Mouse (Mus musculus): ENCODE data around the gene Eya4. TPM values are rescaled to one million over a fixed set of nuclear protein-coding genes. Genes with fewer than 3 reads are reported as not detected.

Gene Eya4
- polyA plus RNA-seq, 1 experiment from 2014 or later, result 1.1 TPM

GRCm38 (mm10) chr10:23092517-23092916, 258.1 kb downstream of the Eya4 start:
- no peak overlapping the region for H3K4me2 ChIP-seq (ENCODE audit: low read depth, low read length)
- H3K36me3 ChIP-seq (ENCODE audit: control insufficient read depth, insufficient read depth), result no peaks in the 10 kb centered on the region
- no peak overlapping the region for H3K9ac ChIP-seq (ENCODE audit: low read length)
- no peaks in the 10 kb centered on the region for H3K9me3 ChIP-seq (replicated peaks; ENCODE audit: control insufficient read depth, low read length)
- no peak overlapping the region for H3K4me3 ChIP-seq (ENCODE audit: low read length)
- ATAC-seq (replicated peaks; ENCODE audit: extremely low read depth, insufficient read depth, low FRiP score), result no peak
- no peaks in the 10 kb centered on the region for H3K4me1 ChIP-seq (ENCODE audit: control insufficient read depth, insufficient read depth, low read length)
- no peak overlapping the region for H3K27ac ChIP-seq (ENCODE audit: low read length)
- no peaks in the 10 kb centered on the region for H3K27me3 ChIP-seq (ENCODE audit: control insufficient read depth, insufficient read depth, low read length)
- WGBS, result 64% methylated on average over 7 of the region's 7 CpGs

- Histone ChIP-seq H3K4me2 (ENCODE audit: low read depth, low read length) (no peak overlapping the region), H3K9me3 (replicated peaks; ENCODE audit: control insufficient read depth, low read length) (no peaks in the 10 kb centered on the region), H3K27ac (ENCODE audit: low read length) (no peak overlapping the region), H3K4me3 (ENCODE audit: low read length) (no peak overlapping the region), H3K36me3 (ENCODE audit: control insufficient read depth, insufficient read depth) (no peaks in the 10 kb centered on the region), H3K9ac (ENCODE audit: low read length) (no peak overlapping the region), H3K27me3 (ENCODE audit: control insufficient read depth, insufficient read depth, low read length) (no peaks in the 10 kb centered on the region), H3K4me1 (ENCODE audit: control insufficient read depth, insufficient read depth, low read length) (no peaks in the 10 kb centered on the region)
- 70% methylated on average over 3 of the region's 3 CpGs for WGBS
- no peak for ATAC-seq (replicated peaks; ENCODE audit: extremely low read depth, insufficient read depth, low FRiP score)
These were observed 259.0 kb downstream of the Eya4 start for GRCm38 (mm10) chr10:23091552-23091951.

- ATAC-seq (replicated peaks; ENCODE audit: extremely low read depth, insufficient read depth, low FRiP score), result no peak
- Histone ChIP-seq H3K4me2 (ENCODE audit: low read depth, low read length) (no peak overlapping the region), H3K36me3 (ENCODE audit: control insufficient read depth, insufficient read depth) (no peaks in the 10 kb centered on the region), H3K4me1 (ENCODE audit: control insufficient read depth, insufficient read depth, low read length) (no peaks in the 10 kb centered on the region), H3K27ac (ENCODE audit: low read length) (no peak overlapping the region), H3K27me3 (ENCODE audit: control insufficient read depth, insufficient read depth, low read length) (no peaks in the 10 kb centered on the region), H3K4me3 (ENCODE audit: low read length) (no peak overlapping the region), H3K9me3 (replicated peaks; ENCODE audit: control insufficient read depth, low read length) (no peaks in the 10 kb centered on the region), H3K9ac (ENCODE audit: low read length) (no peak overlapping the region)
- WGBS, result 64% methylated on average over 1 of the region's 1 CpGs
These were observed 260.3 kb downstream of the Eya4 start for GRCm38 (mm10) chr10:23090323-23090722.

GRCm38 (mm10) chr10:23089271-23089670, 261.3 kb downstream of the Eya4 start:
- ATAC-seq (replicated peaks; ENCODE audit: extremely low read depth, insufficient read depth, low FRiP score), result no peak
- no peaks in the 10 kb centered on the region for H3K9me3 ChIP-seq (replicated peaks; ENCODE audit: control insufficient read depth, low read length)
- H3K4me3 ChIP-seq (ENCODE audit: low read length), result no peak overlapping the region
- H3K4me1 ChIP-seq (ENCODE audit: control insufficient read depth, insufficient read depth, low read length), result no peaks in the 10 kb centered on the region
- H3K27ac ChIP-seq (ENCODE audit: low read length), result no peak overlapping the region
- H3K4me2 ChIP-seq (ENCODE audit: low read depth, low read length), result no peak overlapping the region
- no peaks in the 10 kb centered on the region for H3K27me3 ChIP-seq (ENCODE audit: control insufficient read depth, insufficient read depth, low read length)
- 77% methylated on average over 6 of the region's 6 CpGs for WGBS
- H3K36me3 ChIP-seq (ENCODE audit: control insufficient read depth, insufficient read depth), result no peaks in the 10 kb centered on the region
- H3K9ac ChIP-seq (ENCODE audit: low read length), result no peak overlapping the region

- 29% methylated on average over 3 of the region's 3 CpGs for WGBS
- no peak overlapping the region for H3K4me2 ChIP-seq (ENCODE audit: low read depth, low read length)
- H3K9me3 ChIP-seq (replicated peaks; ENCODE audit: control insufficient read depth, low read length), result no peaks in the 10 kb centered on the region
- no peak overlapping the region for H3K27ac ChIP-seq (ENCODE audit: low read length)
- no peak overlapping the region for H3K9ac ChIP-seq (ENCODE audit: low read length)
- H3K4me3 ChIP-seq (ENCODE audit: low read length), result no peak overlapping the region
- no peak for ATAC-seq (replicated peaks; ENCODE audit: extremely low read depth, insufficient read depth, low FRiP score)
- no peaks in the 10 kb centered on the region for H3K36me3 ChIP-seq (ENCODE audit: control insufficient read depth, insufficient read depth)
- no peaks in the 10 kb centered on the region for H3K4me1 ChIP-seq (ENCODE audit: control insufficient read depth, insufficient read depth, low read length)
- H3K27me3 ChIP-seq (ENCODE audit: control insufficient read depth, insufficient read depth, low read length), result no peaks in the 10 kb centered on the region
These were observed 261.8 kb downstream of the Eya4 start for GRCm38 (mm10) chr10:23088764-23089163.

- Histone ChIP-seq H3K9me3 (replicated peaks; ENCODE audit: control insufficient read depth, low read length) (no peaks in the 10 kb centered on the region), H3K9ac (ENCODE audit: low read length) (no peak overlapping the region), H3K4me1 (ENCODE audit: control insufficient read depth, insufficient read depth, low read length) (no peaks in the 10 kb centered on the region), H3K36me3 (ENCODE audit: control insufficient read depth, insufficient read depth) (no peaks in the 10 kb centered on the region), H3K27me3 (ENCODE audit: control insufficient read depth, insufficient read depth, low read length) (no peaks in the 10 kb centered on the region), H3K27ac (ENCODE audit: low read length) (no peak overlapping the region), H3K4me3 (ENCODE audit: low read length) (no peak overlapping the region), H3K4me2 (ENCODE audit: low read depth, low read length) (peak overlapping the region; percentile 16; the same call in 1 of the 2 replicates)
- no peak for ATAC-seq (replicated peaks; ENCODE audit: extremely low read depth, insufficient read depth, low FRiP score)
- WGBS, result 59% methylated on average over 21 of the region's 21 CpGs
These were observed 264.0 kb downstream of the Eya4 start for GRCm38 (mm10) chr10:23086352-23087215.

GRCm38 (mm10) chr10:23081548-23081828, 269.1 kb downstream of the Eya4 start:
- WGBS, result 23% methylated on average over 4 of the region's 4 CpGs
- Histone ChIP-seq H3K4me3 (ENCODE audit: low read length) (no peak overlapping the region), H3K9ac (ENCODE audit: low read length) (no peak overlapping the region), H3K36me3 (ENCODE audit: control insufficient read depth, insufficient read depth) (no peaks in the 10 kb centered on the region), H3K9me3 (replicated peaks; ENCODE audit: control insufficient read depth, low read length) (no peaks in the 10 kb centered on the region), H3K4me1 (ENCODE audit: control insufficient read depth, insufficient read depth, low read length) (peaks cover 2% of the 10 kb centered on the region; the same call in 1 of the 2 replicates), H3K27ac (ENCODE audit: low read length) (no peak overlapping the region), H3K27me3 (ENCODE audit: control insufficient read depth, insufficient read depth, low read length) (no peaks in the 10 kb centered on the region), H3K4me2 (ENCODE audit: low read depth, low read length) (no peak overlapping the region)
- ATAC-seq (replicated peaks; ENCODE audit: extremely low read depth, insufficient read depth, low FRiP score), result no peak

- 34% methylated on average over 24 of the region's 24 CpGs for WGBS
- H3K27ac ChIP-seq (ENCODE audit: low read length), result no peak overlapping the region
- H3K4me2 ChIP-seq (ENCODE audit: low read depth, low read length), result peak overlapping the region; percentile 55
- no peaks in the 10 kb centered on the region for H3K36me3 ChIP-seq (ENCODE audit: control insufficient read depth, insufficient read depth)
- H3K27me3 ChIP-seq (ENCODE audit: control insufficient read depth, insufficient read depth, low read length), result no peaks in the 10 kb centered on the region
- H3K4me1 ChIP-seq (ENCODE audit: control insufficient read depth, insufficient read depth, low read length), result peaks cover 2% of the 10 kb centered on the region; the same call in 1 of the 2 replicates
- H3K9me3 ChIP-seq (replicated peaks; ENCODE audit: control insufficient read depth, low read length), result no peaks in the 10 kb centered on the region
- ATAC-seq (replicated peaks; ENCODE audit: extremely low read depth, insufficient read depth, low FRiP score), result no peak
- H3K9ac ChIP-seq (ENCODE audit: low read length), result peak overlapping the region; percentile 38; the same call in 1 of the 2 replicates
- H3K4me3 ChIP-seq (ENCODE audit: low read length), result peak overlapping the region; percentile 19
These were observed 269.6 kb downstream of the Eya4 start for GRCm38 (mm10) chr10:23080749-23081547.

All from heart, embryonic 16.5 days (tissue).